Mouse (Mus musculus): ENCODE measurements at regions not wholly inside any gene's neighbourhood (a gene's known extent, or its start where the extent isn't known, plus 50 kb on each side); places are given as distances from the start of the nearest gene placed in this dataset.

- peak; percentile 13 for DNase-seq (ENCODE audit: low read depth)
Measured at GRCm38 (mm10) chr14:87348825-87349224, 67.6 kb upstream of the Tdrd3 start.

DNA sequence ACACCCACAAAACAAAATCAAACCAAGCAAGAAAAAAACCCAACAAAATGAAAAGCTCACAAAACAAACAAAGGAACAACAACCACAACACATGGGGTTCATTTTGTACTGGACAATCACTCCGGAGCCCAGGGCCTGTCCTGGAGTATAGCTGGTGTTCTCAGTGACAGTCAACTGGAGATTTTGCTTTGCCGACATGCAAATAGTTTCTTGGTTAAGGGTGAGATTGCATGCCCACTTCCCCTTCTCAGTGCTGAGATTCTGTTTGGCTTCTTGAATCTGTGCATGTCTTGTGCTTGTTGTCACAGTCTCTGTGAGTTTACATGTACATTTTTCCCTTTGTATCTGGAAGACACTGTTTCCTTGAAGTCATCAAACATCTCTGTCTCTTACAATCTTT is 50.6 kb upstream of the Tdrd3 start:
- no peak for TF ChIP-seq CTCF (IDR thresholded peaks at IDR 0.05; ENCODE audit: borderline replicate concordance, extremely low read depth, insufficient read depth, insufficient read length)
- no peak for TF ChIP-seq POLR2A (IDR thresholded peaks at IDR 0.05; ENCODE audit: borderline replicate concordance, extremely low read depth, insufficient read depth, insufficient read length, poor library complexity, severe bottlenecking)
- DNase-seq (ENCODE audit: low read depth) = no peak

More at GRCm38 (mm10) chr14:87348825-87349224, 67.6 kb upstream of the Tdrd3 start:
- TF ChIP-seq POLR2A (IDR thresholded peaks at IDR 0.05; ENCODE audit: borderline replicate concordance, extremely low read depth, insufficient read depth, insufficient read length, poor library complexity, severe bottlenecking) (no peak), CTCF (IDR thresholded peaks at IDR 0.05; ENCODE audit: borderline replicate concordance, extremely low read depth, insufficient read depth, insufficient read length) (no peak)
